Mouse (Mus musculus) MEL (cell line): Measurements from ENCODE around the gene Dhx40.

Experiments
- CTCF ChIP-seq, 3 experiments: IDR thresholded peaks in 2 of 3; conservative IDR thresholded peaks in 1 of 3; 2 replicates each; pipeline ENCODE4 v1.5.1; 2011 to 2012; ENCODE audit warnings: low read length in 3 of 3, low read depth in 2 of 3, mild to moderate bottlenecking in 2 of 3, improper control_type of control experiment in 1 of 3, inconsistent platforms in 1 of 3, mixed read lengths in 1 of 3, moderate library complexity in 1 of 3; ENCODE audit not compliant: control insufficient read depth in 1 of 3, insufficient read depth in 1 of 3, poor library complexity in 1 of 3, severe bottlenecking in 1 of 3
- EP300 ChIP-seq, 2 experiments: IDR thresholded peaks; 2 replicates each; pipeline ENCODE4 v1.6.1; 2011; ENCODE audit warnings: improper control_type of control experiment in 2 of 2, low read length in 2 of 2, low read depth in 1 of 2, mild to moderate bottlenecking in 1 of 2
- HCFC1 ChIP-seq: IDR thresholded peaks from 2 replicates; pipeline ENCODE4 v1.6.1; 2012; ENCODE audit warnings: low read depth, mild to moderate bottlenecking, inconsistent platforms, low read length, improper control_type of control experiment, moderate library complexity
- MAX ChIP-seq: IDR thresholded peaks from 2 replicates; pipeline ENCODE4 v1.6.1; 2011; ENCODE audit warnings: low read length, improper control_type of control experiment
- POLR2A ChIP-seq, 2 experiments: IDR thresholded peaks; 2 replicates each; pipeline ENCODE4 v1.6.1; 2011 to 2012; ENCODE audit warnings: low read length in 2 of 2, mild to moderate bottlenecking in 2 of 2, control low read depth in 1 of 2, improper control_type of control experiment in 1 of 2, low read depth in 1 of 2, moderate library complexity in 1 of 2; ENCODE audit not compliant: control insufficient read depth in 1 of 2, insufficient read depth in 1 of 2, poor library complexity in 1 of 2
- POLR2AphosphoS2 ChIP-seq: IDR thresholded peaks from 2 replicates; pipeline ENCODE4 v1.6.1; 2011; ENCODE audit warnings: low read length, improper control_type of control experiment
- POLR2AphosphoS5 ChIP-seq: IDR thresholded peaks from 2 replicates; pipeline ENCODE4 v1.6.1; 2012; ENCODE audit warnings: low read depth, borderline replicate concordance, mild to moderate bottlenecking, inconsistent platforms, low read length, moderate library complexity, mixed read lengths
- TBP ChIP-seq: IDR thresholded peaks from 2 replicates; pipeline ENCODE4 v1.8.0; 2011; ENCODE audit warnings: low read depth, low read length, improper control_type of control experiment
- UBTF ChIP-seq: IDR thresholded peaks from 2 replicates; pipeline ENCODE4 v1.6.1; 2012; ENCODE audit warnings: low read depth, mild to moderate bottlenecking, inconsistent platforms, low read length, improper control_type of control experiment, moderate library complexity, borderline replicate concordance; ENCODE audit not compliant: insufficient read depth
- ZNF384 ChIP-seq: IDR thresholded peaks from 2 replicates; pipeline ENCODE4 v1.6.1; 2012; ENCODE audit warnings: low read depth, mild to moderate bottlenecking, inconsistent platforms, low read length, improper control_type of control experiment

DNA sequence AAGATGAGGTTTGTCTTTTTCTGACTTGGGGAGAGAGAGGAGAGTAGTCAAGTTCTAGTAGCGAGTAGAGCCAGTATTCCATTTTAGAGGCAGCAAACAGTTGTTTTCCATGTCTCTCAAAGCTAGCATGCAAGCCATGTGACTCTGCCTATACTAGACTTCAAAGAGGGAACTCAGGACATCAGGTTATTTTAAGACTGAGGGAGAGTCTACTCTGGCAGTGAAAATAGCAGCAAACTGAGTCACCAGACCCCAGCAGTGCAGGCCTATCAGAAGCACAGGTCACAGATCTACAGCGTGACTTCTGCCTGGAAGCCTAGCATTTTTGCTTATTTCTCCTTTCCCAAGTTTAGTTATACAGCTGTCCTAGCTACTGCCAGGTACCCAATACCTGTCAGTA lies 76.1 kb downstream of the Dhx40 start:
- TF ChIP-seq EP300 (IDR thresholded peaks at IDR 0.05; ENCODE audit: low read depth in 1 of 2, low read length in 2 of 2) = no peak
- peak in 1 of 2 experiments; percentile 21; a peak in 1 of 4 replicates for TF ChIP-seq POLR2A (IDR thresholded peaks at IDR 0.05; ENCODE audit: control insufficient read depth in 1 of 2, insufficient read depth in 1 of 2, low read depth in 1 of 2, low read length in 2 of 2, poor library complexity in 1 of 2)
- no peak for TF ChIP-seq MAX
- TF ChIP-seq UBTF = no peak
- no peak for TF ChIP-seq POLR2AphosphoS2
- TF ChIP-seq CTCF (IDR thresholded peaks at IDR 0.05 in 2 of 3, conservative IDR thresholded peaks at IDR 0.05 in 1 of 3; ENCODE audit: control insufficient read depth in 1 of 3, insufficient read depth in 1 of 3, low read depth in 2 of 3, low read length in 3 of 3, poor library complexity in 1 of 3, severe bottlenecking in 1 of 3) = no peak
- no peak for TF ChIP-seq HCFC1
- TF ChIP-seq POLR2AphosphoS5 = no peak
- TF ChIP-seq TBP = no peak
- no peak for TF ChIP-seq ZNF384
